Mouse (Mus musculus) cerebellum, adult 2 months (tissue): ENCODE results near the gene Dnajb14.

ENCODE experiments used
- CTCF ChIP-seq: fragments of 200-500 bp; IDR thresholded peaks from 2 replicates; pipeline ENCODE4 v1.5.1; 2011; ENCODE audit warnings: low read depth, mild to moderate bottlenecking, control low read depth, low read length, moderate library complexity, borderline replicate concordance; ENCODE audit not compliant: insufficient read depth
- POLR2A ChIP-seq: fragments of 200-500 bp; IDR thresholded peaks from 2 replicates; pipeline ENCODE4 v1.6.1; 2011; ENCODE audit warnings: low read length, control low read depth, borderline replicate concordance; ENCODE audit not compliant: insufficient read depth

DNA sequence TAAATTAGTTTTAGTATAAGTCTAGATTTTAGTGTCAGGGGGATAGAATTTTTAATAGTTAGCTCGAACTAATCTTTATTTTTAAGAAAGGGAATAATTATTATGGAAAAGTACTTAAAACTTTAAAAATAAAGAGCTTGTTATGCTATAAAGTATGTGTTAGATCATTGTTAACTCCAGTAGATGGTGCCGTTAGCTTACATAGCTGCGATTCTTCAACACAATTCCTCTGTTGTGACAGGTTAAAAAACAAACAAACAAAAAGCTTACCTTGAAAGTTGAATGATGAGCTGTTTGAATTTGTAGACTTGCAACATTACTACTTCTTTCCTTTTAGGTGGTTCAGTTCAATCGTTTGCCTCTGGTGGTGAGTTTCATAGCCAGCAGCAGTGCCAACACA lies 59.5 kb downstream of the Dnajb14 start:
- TF ChIP-seq CTCF = no peak
- TF ChIP-seq POLR2A = no peak
